Mouse (Mus musculus): Measurements from ENCODE around the gene Pcnx.

Pcnx gene

DNA sequence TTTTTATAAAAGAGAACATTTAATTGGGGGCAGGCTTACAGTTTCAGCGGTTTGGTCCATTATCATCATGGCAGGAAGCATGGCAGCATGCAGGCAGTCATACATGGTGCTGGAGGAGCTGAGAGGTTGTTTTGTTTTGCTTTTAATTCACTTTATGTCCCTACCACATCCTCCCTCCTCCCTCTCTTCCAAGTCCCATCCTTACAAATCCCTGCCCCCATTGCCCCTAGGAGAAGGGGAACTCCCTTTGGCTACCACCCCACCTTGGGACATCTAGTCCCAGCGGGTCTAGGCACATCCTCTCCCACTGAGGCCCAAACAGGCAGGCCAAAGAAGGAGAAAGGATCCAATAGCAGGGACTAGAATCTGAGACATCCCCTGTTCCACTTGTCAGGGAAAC lies 44.6 kb downstream of the Pcnx start:
- DNase-seq (ENCODE audit: low spot score in 2 of 2) = no peak

DNA sequence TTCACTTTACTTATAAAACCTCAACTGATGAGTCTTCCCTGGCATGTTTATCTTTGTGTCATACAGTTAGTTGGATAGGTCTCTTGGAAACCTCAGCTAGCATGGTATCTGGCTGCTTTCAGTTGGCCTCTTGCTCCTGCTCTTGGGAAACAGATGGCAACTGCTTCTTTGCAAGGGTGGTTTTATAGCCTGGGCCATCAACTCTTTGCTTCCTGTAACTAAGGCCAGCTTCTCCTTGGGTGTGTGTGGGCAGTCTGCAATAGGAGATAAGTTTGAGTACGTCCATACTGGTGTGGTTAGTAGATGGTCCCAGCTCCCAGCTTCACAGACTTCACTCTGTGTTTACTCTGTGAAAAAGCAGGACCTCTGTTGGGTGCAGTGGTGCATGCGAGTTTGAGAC lies 46.0 kb downstream of the Pcnx start:
- no peak for DNase-seq (ENCODE audit: low spot score in 2 of 2)

DNA sequence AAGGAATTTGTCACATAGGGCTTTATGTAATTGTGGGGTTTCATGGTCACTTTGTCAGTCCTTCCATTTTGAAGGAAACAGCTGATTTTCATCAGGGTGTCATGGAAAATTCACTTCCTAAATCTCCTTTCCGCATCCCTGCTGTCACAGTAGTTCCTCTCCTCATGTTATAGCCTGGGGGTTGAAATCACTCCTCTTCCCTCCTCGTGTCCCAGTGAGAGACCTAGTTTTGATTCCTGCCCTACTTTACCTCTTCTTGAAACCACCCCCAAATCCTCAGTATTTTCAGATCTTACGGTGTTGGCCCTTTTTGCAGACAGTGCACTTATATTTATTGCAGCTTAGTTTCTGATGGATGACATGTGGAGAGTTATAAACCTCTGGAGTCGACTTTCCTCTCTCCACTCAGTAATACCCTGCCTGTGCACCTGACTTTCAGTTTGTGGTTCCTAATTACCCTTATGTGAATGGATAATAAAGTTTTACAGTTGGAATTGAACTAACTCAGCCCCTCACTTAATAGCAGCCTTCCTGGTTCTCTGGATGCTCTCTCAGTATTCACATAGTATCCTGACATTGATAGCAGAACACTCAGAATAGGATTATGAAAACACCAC lies 48.0 kb downstream of the Pcnx start:
- no peak for DNase-seq (ENCODE audit: low spot score in 2 of 2)

DNA sequence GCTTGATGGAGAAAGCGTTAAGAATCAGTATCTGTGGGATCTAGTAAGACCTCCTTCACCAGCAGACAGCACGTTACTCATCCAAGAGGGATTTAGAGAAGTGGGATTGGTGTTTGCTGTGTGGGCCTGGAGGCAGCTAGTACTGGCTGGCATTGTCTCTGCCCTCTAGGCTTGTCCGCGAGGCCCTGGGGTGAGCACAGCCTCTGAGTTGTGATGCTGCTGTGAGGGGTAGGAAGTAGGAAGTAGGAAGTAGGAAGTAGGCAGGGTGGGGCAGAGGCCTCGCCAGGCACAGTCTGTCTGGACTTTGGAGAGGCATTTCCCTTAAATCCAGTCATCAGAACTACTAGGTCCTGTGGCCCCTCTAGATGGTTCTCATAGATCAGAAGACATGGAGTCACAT lies 50.6 kb downstream of the Pcnx start:
- DNase-seq (ENCODE audit: low spot score in 2 of 2) = no peak

DNA sequence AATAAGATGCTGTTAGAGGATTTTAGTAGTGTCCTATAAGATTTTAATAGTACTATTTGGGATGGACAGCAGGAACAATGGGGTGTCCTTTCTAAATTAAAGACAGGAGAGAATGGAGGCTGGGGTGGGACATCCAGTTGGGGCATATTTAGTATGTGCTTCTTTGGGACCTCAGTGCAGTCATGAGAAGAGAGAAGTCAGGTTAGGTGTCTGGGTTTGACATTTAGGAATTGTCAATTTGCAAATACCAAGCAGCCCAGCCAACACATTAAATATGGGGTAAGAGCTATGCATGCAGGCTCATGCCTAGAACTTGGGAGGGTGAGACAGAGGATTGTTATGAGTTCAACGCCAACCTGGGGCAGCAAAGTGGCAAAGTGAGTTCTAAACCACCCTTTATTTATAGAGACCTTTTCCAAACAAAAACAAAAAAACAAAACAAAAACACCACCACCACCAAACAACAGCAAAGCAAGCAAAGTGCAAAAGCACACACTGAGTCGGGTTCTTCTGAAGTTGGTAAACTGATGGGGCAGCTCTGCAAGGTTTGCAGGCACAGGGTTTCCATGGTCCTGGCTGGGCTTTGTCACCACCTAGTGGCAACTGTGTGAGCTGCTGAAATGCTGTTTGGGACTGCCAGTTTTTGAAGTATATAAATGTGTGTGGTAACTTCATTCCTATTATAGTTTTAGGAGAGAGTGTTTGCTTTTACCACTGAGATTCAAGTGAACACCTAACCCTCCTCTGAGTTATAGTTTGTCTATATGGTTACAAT lies 55.5 kb downstream of the Pcnx start:
- peak; percentile 28 to 71 for DNase-seq (ENCODE audit: low spot score in 2 of 2)

DNA sequence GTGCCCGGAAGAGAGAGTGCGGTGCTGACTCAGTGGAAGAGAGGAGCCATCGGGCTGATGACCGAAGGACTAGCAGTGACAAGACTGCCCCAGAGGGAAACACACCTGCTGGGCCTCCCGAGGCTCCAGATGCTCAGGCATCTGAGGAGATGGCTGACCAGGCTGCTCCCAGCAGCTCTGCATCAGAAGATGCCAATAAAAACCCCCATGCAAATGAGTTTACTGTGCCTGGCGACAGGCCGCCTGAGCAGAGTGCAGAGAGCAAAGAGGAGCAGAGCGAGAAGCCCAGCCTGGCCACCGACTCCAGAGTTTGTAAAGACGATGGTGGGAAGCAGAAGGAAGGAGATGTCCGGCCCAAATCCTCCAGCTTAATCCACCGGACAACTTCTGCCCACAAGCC lies 58.5 kb downstream of the Pcnx start:
- DNase-seq (ENCODE audit: low spot score in 2 of 2) = no peak

DNA sequence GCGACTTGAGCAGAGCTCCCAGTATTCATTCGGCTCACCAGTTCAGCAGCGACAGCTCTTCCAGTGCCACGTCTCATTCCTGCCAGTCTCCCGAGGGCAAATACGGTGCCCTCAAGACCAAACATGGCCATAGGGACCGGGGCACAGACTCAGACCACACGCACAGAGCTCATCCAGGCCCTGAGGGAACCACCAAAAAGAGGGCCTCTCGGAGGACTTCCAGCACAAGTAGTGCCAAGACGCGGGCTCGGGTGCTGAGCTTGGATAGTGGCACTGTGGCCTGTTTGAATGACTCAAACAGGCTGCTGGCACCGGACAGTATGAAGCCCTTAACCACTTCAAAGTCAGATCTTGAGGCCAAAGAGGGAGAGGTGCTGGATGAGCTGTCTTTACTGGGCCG lies 59.1 kb downstream of the Pcnx start:
- DNase-seq (ENCODE audit: low spot score in 2 of 2) = no peak

DNA sequence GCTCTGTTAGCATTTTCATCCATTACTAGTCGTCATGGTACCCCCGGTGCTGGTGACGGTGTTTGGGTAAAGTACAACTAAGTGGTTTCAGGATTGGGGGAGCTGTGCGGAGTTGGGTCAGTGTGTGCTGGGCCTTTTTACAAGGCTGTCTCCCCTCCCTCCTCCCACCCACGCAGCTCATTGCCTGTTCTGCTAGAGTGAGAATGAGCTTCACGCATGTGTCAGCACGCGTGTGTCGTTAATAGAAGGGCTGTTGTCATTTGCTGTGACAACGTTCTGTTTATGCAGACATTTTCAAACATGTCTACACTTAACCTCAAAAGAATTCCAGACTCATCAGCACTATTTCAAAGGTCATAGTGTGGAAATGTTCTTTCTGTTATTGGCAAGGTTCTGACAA lies 60.2 kb downstream of the Pcnx start:
- no peak for DNase-seq (ENCODE audit: low spot score in 2 of 2)

DNA sequence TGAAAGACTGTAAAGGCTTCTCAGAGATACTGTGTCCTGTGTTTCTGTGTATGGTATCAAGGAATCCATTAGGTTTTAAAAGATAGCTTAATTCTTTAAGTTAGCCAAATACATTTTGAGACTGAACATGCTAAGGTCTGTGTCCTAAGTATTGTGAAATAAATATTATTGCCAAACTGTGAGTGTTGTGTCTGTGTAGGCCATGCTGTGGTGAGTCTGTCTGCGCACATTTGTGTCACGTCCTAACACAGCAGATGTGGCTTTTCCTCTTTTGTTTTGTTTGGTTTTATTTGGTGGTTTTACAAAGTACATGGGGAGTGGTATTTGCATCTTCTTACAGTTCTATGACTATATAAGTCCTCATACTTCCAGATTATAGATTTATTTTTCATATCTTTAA lies 60.8 kb downstream of the Pcnx start:
- DNase-seq (ENCODE audit: low spot score in 2 of 2) = no peak

DNA sequence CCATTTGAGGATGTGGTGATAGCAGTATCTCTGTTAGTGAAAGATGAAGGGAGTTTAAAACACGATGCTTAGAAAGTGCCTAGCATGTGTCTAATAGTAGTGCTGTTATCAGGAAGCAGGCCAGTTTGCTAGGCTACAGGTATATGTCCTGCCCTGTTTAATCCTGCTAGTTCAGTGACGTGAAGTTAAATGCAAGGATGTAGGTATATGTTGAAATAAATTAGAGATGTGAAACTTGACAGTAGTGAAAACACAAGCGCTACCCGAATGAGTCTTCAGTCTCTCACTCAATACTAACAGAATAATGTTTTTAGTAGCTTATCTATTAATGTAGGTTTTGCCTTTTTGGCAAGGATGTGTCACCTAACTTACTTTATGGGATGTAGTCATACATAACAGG lies 62.0 kb downstream of the Pcnx start:
- DNase-seq (ENCODE audit: low spot score in 2 of 2) = no peak

DNA sequence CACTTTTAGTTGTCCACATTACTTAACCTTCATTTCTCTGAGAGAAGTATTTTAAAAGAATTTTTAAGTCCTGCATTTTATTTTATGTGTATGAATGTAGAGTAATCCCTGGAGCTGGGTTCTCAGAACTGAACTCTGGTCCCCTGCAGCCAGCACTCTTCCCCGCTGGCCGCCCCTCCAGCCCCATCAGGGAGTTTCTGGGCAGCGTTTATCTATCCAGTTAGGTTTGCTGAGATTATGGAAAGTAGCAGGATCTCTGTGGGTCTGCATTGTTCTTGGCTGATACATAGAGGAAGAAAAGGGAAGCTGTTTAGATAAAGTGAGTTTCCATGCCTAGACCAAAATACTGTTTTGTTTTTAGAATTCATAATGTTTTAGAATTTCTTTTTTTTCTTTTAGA lies 63.0 kb downstream of the Pcnx start:
- DNase-seq (ENCODE audit: low spot score in 2 of 2) = no peak

DNA sequence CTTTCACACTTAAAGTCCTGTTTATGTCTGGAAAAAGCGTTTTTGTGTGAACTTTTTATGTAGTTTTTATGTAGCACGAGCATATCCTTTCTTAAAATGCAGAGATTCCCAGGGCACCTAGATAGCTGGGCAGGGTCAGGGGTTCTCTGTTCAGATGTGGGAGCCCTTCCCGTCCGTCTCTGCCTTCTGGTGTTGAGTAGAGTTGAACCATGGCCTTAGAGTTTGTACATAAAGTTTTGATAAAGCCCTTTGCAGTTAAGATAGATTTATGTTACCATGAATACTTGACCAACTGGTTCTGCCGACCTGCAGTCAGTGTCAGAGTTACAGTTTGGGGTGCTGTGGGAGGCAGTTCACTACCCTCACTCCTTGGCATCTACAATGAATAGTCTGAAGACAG lies 67.3 kb downstream of the Pcnx start:
- no peak for DNase-seq (ENCODE audit: low spot score in 2 of 2)

DNA sequence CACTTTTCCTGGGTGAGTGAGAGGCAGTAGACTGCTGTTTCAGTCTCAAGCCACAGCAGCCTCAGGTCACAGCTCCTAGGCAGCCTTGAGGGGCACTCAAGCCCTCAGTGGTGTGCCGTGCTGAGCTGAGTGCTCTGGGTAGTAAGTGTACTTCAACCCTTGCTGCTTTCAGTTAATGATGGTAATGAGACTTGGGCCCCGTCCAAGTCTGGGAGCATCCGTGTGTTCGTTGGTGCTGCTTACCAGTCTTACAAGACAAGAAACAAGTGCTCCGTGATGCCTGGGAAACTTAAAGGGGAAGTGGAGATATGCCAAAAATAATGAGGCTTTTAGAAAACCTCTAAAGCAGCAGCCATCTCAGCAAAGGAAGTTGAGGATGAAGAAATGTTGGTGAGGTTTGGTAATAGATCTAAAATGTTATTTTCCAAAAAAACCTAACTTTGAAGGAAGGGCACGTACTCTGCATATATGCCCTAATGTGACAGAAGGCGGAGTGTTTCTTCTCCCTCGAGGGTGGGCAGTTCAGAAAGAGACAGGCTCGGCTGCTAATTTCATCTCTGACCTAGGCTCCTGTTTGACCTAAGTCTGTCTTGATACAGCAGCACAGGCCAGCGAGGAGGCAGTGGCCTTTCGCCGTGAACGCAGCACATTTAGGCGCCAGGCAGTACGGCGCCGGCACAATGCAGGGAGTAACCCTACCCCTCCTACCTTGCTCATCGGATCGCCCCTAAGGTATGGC lies 68.0 kb downstream of the Pcnx start:
- no peak for DNase-seq (ENCODE audit: low spot score in 2 of 2)

DNA sequence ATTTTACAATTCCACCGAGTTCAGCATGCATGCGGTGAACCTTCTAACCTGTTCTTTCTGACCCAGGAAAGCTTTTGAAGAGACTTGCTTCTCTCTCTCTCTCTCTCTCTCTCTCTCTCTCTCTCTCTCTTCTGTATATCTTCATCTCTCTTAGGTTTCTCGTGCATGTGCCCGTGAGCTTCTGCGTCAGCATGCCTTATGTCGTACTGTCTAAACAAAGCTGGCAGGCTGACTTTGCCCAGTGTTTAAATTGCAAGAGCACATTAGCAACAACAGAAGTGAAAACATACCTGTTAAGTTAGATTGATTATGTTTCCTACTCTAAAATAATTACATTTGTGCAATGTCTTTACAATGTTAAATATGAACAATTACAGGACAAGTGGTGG lies 68.6 kb downstream of the Pcnx start:
- no peak for DNase-seq (ENCODE audit: low spot score in 2 of 2)

DNA sequence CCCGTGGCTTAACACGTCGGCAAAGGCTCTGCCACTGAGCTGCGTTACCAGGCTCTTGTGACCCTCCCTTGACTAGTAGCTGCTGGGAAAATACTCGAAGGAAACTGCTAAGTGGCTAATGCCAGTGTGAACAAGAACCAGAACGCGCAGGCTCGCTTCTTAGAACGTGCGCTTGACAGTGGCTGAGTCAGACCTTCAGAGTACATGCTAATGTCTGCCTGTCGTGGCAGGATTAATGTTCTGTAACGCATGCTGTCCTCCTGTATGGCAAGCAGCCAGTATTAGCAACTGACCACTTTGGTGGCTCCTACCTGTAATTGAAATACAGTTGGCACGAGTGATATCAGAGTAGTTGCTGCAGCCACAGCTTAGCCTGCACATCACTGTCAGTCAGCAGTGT lies 72.2 kb downstream of the Pcnx start:
- no peak for DNase-seq (ENCODE audit: low spot score in 2 of 2)

DNA sequence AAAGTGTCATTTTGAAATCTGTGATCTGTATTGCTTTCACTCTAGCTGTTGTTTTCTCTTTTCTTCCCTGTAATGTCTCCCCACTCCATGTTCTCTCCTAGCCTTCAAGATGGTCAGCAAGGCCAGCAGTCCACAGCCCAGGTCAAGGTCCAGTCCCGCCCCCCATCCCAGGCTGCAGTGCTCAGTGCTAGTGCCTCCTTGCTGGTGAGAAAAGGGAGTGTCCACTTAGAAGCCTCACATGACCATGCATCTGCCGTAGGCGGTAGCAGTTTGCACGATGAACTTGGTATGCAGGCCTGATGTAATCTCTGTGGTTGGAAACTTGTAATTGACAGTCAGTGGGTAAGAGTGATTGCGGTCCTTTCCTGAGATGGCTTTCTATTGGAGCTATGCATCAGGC lies 73.6 kb downstream of the Pcnx start:
- no peak for DNase-seq (ENCODE audit: low spot score in 2 of 2)

DNA sequence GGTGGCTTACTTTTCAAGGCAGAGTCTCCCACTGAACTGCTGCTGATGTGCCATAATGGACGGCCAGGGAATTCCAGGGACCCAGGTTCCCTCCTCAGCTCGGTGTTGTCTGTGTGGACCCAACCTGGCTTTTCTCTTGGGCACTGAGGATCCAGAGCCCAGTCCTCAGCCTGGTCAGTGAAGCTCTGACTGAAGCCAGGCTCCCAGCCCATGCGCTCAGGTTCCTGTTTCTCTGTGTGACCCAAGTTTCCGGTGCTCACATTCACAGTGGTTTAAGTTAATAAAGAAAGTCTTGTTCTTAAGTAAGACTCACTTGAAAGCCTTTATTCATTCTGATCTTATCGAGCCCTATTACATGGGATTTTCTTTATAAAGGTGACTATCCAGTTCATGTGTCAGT lies 74.7 kb downstream of the Pcnx start:
- DNase-seq (ENCODE audit: low spot score in 2 of 2) = no peak

DNA sequence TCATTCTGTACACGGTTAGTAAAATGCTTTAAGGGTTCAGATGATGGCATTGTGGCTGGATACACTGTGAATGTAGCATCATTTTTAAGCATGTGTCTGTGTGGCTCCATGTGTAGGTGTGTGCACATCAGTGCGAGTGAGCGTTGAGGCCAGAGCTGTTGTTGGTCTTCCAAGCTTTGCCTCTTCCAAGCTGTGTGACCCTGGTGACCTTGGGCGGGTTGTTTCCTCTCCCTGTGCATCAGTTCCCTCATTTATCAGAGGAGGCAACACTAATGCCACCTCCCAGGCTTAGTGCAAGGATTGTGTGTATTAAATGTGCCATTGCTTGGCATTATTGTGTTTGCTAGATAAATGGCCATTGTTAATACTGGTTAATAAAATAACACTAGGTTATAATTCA lies 76.2 kb downstream of the Pcnx start:
- DNase-seq (ENCODE audit: low spot score in 2 of 2) = no peak

DNA sequence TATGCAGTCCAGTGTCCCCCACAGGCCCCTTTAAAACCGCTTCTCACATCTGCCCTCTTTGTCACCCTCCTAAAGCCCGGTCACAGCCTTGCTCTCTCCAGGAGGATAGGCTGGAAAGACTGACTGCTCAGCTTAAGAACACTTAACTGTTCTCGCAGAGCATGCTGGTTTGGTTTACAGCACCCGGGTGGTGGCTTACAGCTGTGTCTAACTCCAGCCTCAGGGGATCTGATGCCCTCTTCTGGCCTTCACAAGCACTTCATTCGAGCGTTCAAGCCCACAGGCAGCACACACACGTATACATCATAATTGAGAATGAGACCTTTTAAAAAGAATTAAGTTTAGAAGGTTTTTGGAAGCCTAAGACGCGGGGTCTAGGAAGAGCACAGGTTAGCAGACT lies 81.4 kb downstream of the Pcnx start:
- DNase-seq (ENCODE audit: low spot score in 2 of 2) = no peak

DNA sequence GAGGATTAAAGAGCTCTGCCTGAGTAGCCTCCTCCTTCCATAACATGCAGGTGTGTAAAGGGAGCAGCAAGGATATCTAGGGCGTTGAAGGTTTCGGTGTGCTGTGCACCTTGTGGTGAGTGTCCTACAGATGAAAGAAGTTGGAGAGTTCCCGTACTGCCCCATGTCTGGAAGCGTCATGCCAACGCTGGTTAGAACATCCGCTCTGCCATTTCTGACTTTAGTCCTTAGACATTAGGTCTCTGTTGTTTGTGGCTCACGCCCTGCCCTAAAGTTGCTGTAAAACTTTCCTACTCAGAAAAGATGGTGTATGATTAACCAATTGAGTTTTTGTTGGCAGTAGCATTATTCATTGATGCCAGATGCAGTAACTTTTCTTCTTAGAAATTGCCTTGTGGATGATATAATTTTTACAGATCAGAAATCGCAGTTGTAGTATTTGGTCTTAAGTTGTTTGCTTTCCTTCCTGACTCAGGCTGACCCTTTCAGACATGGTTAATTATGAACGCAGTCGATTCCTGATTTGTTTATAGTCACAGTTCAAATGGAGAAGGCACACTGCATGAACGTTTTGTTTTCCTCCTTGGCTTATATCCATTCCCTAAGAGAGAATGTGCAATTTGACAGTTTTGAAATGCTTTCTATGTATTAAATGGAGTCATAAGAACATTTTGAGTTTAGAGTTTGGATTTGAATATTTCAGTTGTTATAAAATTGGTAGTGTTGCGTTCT lies 83.7 kb downstream of the Pcnx start:
- no peak for DNase-seq (ENCODE audit: low spot score in 2 of 2)

DNA sequence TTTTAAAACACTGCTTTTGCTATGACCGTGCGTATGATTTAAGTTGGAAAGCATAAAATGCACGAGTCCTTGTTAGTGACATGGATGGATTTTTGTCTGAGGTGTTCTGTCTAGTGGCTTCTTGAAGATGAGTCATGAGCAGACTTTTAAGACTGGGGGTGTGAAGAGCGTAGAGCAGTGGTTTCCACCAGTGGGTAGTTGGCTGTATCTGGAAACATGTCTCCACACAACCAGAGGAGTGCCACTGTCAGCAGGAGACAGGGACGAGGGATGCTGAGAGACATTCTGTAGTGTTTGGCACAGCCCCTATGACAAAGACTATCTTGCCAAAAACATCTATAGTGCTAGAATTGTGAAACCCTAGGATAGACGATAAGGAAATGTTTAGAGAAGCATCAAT lies 89.2 kb downstream of the Pcnx start:
- DNase-seq (ENCODE audit: low spot score in 2 of 2) = no peak

DNA sequence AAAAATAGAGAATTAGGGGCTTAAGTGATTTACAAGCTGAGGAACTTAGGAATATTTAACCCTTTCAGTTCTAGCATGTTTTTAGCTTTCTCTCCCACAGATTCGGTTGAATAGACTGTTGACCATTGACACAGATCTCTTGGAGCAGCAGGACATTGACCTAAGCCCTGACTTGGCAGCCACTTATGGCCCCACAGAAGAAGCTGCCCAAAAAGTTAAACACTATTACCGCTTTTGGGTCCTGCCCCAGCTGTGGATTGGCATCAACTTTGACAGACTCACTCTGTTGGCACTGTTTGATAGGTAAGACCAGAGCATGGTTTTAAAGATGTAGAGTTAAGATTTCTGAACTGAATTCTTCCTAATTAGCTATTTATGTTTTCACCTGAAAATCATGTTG lies 90.2 kb downstream of the Pcnx start:
- no peak for DNase-seq (ENCODE audit: low spot score in 2 of 2)

DNA sequence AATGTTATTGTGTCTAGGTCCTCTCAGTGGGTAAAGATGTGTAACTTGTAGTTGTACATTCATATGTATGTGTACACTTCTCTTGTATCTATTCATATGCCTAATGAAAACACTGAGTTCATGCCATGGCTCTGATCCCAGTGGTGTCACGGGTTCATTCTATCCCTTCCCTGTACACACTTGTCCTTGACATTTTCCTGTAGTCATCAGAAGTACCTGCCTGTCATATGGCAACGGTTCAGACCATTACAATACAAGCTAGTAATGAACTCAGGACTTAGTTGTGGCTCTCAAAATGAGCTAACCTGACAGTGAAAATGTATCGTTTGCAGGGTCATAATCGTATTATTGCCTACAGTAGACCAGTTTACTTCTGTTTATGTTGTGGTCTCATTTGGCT lies 98.5 kb downstream of the Pcnx start:
- no peak for DNase-seq (ENCODE audit: low spot score in 2 of 2)

Data from spleen, postnatal 10 days (tissue).